Mouse (Mus musculus): ENCODE data around the gene Gm38431. TPM values are rescaled to one million over a fixed set of nuclear protein-coding genes. Genes with fewer than 3 reads are reported as not detected.

The Gm38431 gene
- total and polyA plus RNA-seq, 2 experiments from 2014 or later, result 0.38 to 5.8 TPM

DNA sequence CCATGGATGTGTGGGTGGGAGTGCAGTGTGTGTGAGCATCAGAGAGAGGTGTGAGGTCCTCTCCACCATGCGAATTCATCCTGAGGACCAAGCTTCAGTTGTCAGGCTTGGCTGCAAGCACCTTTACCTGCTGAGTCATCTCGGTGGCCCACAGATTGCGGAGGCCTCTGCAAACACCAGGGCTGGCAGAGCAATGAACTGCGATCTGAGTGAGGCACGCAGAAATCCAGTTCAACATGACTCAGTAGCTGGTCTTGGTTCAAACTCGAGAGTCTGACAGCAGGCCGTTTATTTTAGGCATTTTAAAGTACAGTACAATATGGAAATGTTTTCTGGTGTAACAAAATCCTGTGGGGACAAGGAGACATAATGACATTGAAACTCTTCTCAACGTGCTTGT is 6.0 kb upstream of the Gm38431 start:
- 93% methylated on average over 8 of the region's 8 CpGs for WGBS
- ATAC-seq (ENCODE audit: low FRiP score), result no peak
- H3K27me3 ChIP-seq (ENCODE audit: insufficient read depth, low read length), result no peaks in the 10 kb centered on the region
- no peak overlapping the region for H3K9ac ChIP-seq (replicated peaks; ENCODE audit: low read length, poor library complexity, severe bottlenecking)
- TF ChIP-seq CTCF (IDR thresholded peaks at IDR 0.05), result no peak
- no peaks in the 10 kb centered on the region for H3K4me1 ChIP-seq (ENCODE audit: insufficient read depth, low read length)
- no peak overlapping the region for H3K27ac ChIP-seq (ENCODE audit: low read depth, low read length)
- no peaks in the 10 kb centered on the region for H3K36me3 ChIP-seq (ENCODE audit: insufficient read depth, low read length)
- no peak overlapping the region for H3K4me3 ChIP-seq (ENCODE audit: low read depth, low read length)
- H3K4me2 ChIP-seq (ENCODE audit: low read depth, low read length, poor library complexity, severe bottlenecking), result no peak overlapping the region
- H3K9me3 ChIP-seq (ENCODE audit: low read length), result no peaks in the 10 kb centered on the region
- no peak for DNase-seq (ENCODE audit: low spot score)

DNA sequence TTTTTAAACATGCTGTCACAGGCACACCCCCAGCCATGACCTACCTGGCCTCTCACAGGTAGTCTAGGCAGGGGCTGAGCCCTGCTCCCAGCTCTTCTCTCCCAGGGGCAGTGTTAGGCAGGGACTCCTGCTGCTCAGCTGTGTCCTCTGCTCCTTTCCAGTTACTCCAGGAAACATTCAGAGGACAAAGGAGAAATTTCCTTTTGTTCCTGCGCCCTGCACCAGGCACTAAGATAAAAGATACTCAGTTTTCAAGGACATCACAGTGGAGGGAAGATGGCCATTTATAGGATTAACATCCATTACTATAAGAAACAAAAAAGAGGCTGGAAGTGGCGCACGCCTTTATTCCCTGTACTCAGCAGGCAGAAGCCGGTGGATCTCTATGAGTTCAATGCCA is 4.2 kb upstream of the Gm38431 start:
- DNase-seq (ENCODE audit: low spot score) (no peak), ATAC-seq (ENCODE audit: low FRiP score) (no peak)
- 48% methylated on average over 4 of the region's 4 CpGs for WGBS
- no peak for TF ChIP-seq CTCF (IDR thresholded peaks at IDR 0.05)
- Histone ChIP-seq H3K4me2 (ENCODE audit: low read depth, low read length, poor library complexity, severe bottlenecking) (no peak overlapping the region), H3K4me3 (ENCODE audit: low read depth, low read length) (no peak overlapping the region), H3K9ac (replicated peaks; ENCODE audit: low read length, poor library complexity, severe bottlenecking) (no peak overlapping the region), H3K4me1 (ENCODE audit: insufficient read depth, low read length) (peaks cover under 1% of the 10 kb centered on the region; the same call in 1 of the 2 replicates), H3K27ac (ENCODE audit: low read depth, low read length) (no peak overlapping the region), H3K36me3 (ENCODE audit: insufficient read depth, low read length) (no peaks in the 10 kb centered on the region), H3K27me3 (ENCODE audit: insufficient read depth, low read length) (no peaks in the 10 kb centered on the region), H3K9me3 (ENCODE audit: low read length) (no peaks in the 10 kb centered on the region)

- Histone ChIP-seq H3K4me2 (ENCODE audit: low read depth, low read length, poor library complexity, severe bottlenecking) (no peak overlapping the region), H3K4me1 (ENCODE audit: insufficient read depth, low read length) (peaks cover 9% of the 10 kb centered on the region), H3K4me3 (ENCODE audit: low read depth, low read length) (no peak overlapping the region), H3K36me3 (ENCODE audit: insufficient read depth, low read length) (peaks cover 8% of the 10 kb centered on the region), H3K9ac (replicated peaks; ENCODE audit: low read length, poor library complexity, severe bottlenecking) (no peak overlapping the region), H3K27me3 (ENCODE audit: insufficient read depth, low read length) (no peaks in the 10 kb centered on the region), H3K27ac (ENCODE audit: low read depth, low read length) (no peak overlapping the region), H3K9me3 (ENCODE audit: low read length) (no peaks in the 10 kb centered on the region)
- no peak for DNase-seq (ENCODE audit: low spot score)
- WGBS, result 92% methylated on average over 9 of the region's 9 CpGs
- ATAC-seq (ENCODE audit: low FRiP score), result no peak
- TF ChIP-seq CTCF (IDR thresholded peaks at IDR 0.05), result no peak
Measured at GRCm38 (mm10) chr9:21093423-21093822, 1.6 kb upstream of the Gm38431 start.

DNA sequence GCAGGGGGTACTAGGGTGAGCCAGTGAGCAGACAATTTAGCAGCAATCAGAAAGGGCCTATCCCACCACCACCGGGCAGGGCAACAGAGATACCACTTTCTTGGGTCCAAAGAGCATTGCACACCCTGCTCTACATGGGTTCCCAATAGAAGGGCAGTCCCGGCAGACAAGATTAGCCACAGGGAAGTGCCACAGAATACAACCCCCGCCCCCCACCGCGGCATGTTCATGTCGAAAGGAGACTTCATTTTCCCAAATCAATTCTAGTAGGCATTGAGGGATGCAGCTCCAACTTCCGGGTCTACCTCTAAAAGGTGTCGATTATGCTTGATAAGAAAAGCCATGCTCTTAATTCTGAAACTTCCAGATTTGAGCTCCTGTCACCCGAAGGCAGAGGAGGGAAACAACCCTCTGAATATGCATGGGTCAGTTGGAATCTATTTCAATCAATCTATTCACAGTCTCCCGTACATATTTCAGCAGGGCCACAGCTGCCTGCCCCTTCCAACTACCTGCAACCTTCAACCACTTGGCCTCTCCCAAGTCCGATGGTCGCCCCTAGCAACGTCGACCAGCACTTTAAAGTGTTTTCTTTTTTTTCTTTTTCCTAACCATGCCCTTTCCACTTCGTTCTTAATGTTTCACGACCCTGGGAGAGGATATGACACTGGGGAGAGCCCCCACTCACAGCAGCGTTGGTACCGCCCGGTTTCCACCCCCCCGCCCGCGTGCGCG is 658 bp downstream of the Gm38431 start:
- H3K27me3 ChIP-seq (ENCODE audit: insufficient read depth, low read length), result no peaks in the 10 kb centered on the region
- peaks cover 27% of the 10 kb centered on the region for H3K36me3 ChIP-seq (ENCODE audit: insufficient read depth, low read length)
- peak overlapping the region; percentile 92 for H3K27ac ChIP-seq (ENCODE audit: low read depth, low read length)
- no peaks in the 10 kb centered on the region for H3K9me3 ChIP-seq (ENCODE audit: low read length)
- no peak for DNase-seq (ENCODE audit: low spot score)
- H3K4me2 ChIP-seq (ENCODE audit: low read depth, low read length, poor library complexity, severe bottlenecking), result peak overlapping the region; percentile 84
- peak; percentile 18; the same call in 1 of the 2 replicates for ATAC-seq (ENCODE audit: low FRiP score)
- peaks cover 9% of the 10 kb centered on the region for H3K4me1 ChIP-seq (ENCODE audit: insufficient read depth, low read length)
- 2% methylated on average over 24 of the region's 24 CpGs for WGBS
- H3K9ac ChIP-seq (replicated peaks; ENCODE audit: low read length, poor library complexity, severe bottlenecking), result peak overlapping the region; percentile 67
- peak overlapping the region; percentile 65 for H3K4me3 ChIP-seq (ENCODE audit: low read depth, low read length)
- TF ChIP-seq CTCF (IDR thresholded peaks at IDR 0.05), result no peak

DNA sequence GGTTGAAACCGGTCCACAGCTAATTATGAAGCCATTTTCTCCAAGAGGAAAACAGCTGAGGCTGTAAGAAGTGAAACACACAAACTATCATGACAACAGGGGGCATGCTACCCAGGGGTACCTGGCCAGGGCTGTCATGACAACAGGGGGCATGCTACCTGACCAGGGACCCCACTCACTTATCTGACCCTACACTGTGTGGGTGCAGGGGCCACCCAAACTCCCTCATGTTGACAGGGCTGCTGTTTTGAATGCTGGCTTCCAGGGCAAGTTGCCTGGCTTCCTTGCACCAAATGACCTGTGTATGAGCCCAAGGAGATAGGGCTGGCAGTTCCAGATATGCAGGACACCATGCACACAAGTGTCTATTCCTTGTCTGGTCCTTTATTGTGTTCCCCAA is 1.3 kb downstream of the Gm38431 start:
- Histone ChIP-seq H3K27ac (ENCODE audit: low read depth, low read length) (no peak overlapping the region; the same call in 1 of the 2 replicates), H3K27me3 (ENCODE audit: insufficient read depth, low read length) (no peaks in the 10 kb centered on the region), H3K4me3 (ENCODE audit: low read depth, low read length) (peak overlapping the region; percentile 65), H3K36me3 (ENCODE audit: insufficient read depth, low read length) (peaks cover 31% of the 10 kb centered on the region), H3K9ac (replicated peaks; ENCODE audit: low read length, poor library complexity, severe bottlenecking) (peak overlapping the region; percentile 67; the same call in 1 of the 2 replicates), H3K9me3 (ENCODE audit: low read length) (no peaks in the 10 kb centered on the region), H3K4me1 (ENCODE audit: insufficient read depth, low read length) (peaks cover 9% of the 10 kb centered on the region), H3K4me2 (ENCODE audit: low read depth, low read length, poor library complexity, severe bottlenecking) (peak overlapping the region; percentile 84)
- WGBS, result 90% methylated on average over 1 of the region's 1 CpGs
- DNase-seq (ENCODE audit: low spot score), result no peak
- no peak for ATAC-seq (ENCODE audit: low FRiP score)
- no peak for TF ChIP-seq CTCF (IDR thresholded peaks at IDR 0.05)

- Histone ChIP-seq H3K4me3 (ENCODE audit: low read depth, low read length) (no peak overlapping the region), H3K27ac (ENCODE audit: low read depth, low read length) (no peak overlapping the region), H3K36me3 (ENCODE audit: insufficient read depth, low read length) (peaks cover 63% of the 10 kb centered on the region), H3K9ac (replicated peaks; ENCODE audit: low read length, poor library complexity, severe bottlenecking) (no peak overlapping the region), H3K27me3 (ENCODE audit: insufficient read depth, low read length) (no peaks in the 10 kb centered on the region), H3K4me1 (ENCODE audit: insufficient read depth, low read length) (no peaks in the 10 kb centered on the region), H3K9me3 (ENCODE audit: low read length) (no peaks in the 10 kb centered on the region), H3K4me2 (ENCODE audit: low read depth, low read length, poor library complexity, severe bottlenecking) (no peak overlapping the region)
- ATAC-seq (ENCODE audit: low FRiP score) (no peak), DNase-seq (ENCODE audit: low spot score) (no peak)
- TF ChIP-seq CTCF (IDR thresholded peaks at IDR 0.05), result no peak
- WGBS, result 63% methylated on average over 3 of the region's 3 CpGs
Measured at GRCm38 (mm10) chr9:21083324-21083723, 8.5 kb downstream of the Gm38431 start.
